Mouse (Mus musculus): ENCODE measurements around the gene Agap2.

Agap2 gene

GRCm38 (mm10) chr10:127134394-127135035 is 59.4 kb downstream of the Agap2 start:
- peak; percentile 59 for DNase-seq (ENCODE audit: low read depth, low spot score)

DNA sequence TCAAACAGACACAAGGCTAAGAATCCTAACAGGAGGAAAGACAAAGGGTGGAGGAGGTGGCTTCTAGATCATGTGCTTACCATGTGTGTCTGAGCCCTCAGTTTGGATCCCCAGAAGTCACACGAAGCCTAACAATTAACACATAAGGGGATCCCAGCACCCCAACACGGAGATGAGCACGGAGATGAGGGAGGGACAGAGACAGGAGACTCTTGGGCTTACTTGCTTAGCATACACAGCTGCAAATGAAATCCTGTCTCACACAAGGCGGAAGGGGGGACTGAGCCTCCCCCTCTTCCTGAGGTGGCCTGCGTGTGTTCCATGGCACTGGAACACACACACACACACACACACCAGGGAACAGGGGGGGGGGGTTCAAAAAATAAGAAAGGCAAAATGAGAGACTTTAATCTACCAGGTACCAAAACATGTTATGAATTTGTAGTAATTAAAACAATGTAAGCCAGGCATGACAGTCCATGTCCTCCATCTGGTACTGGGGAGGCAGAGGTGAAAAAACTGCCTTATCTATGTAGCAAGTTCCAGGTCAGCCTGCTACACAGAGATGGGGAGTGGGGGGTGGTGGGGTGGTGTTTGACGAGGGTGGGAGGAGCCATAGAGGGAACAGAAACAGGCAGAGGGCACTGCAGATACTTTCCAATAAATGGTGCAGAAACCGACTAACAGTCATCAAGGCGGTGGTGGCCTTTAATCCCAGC is 60.2 kb downstream of the Agap2 start:
- no peak for DNase-seq (ENCODE audit: low read depth, low spot score)

- DNase-seq (ENCODE audit: low read depth, low spot score): no peak
These were observed 61.4 kb downstream of the Agap2 start for GRCm38 (mm10) chr10:127136510-127136909.

DNA sequence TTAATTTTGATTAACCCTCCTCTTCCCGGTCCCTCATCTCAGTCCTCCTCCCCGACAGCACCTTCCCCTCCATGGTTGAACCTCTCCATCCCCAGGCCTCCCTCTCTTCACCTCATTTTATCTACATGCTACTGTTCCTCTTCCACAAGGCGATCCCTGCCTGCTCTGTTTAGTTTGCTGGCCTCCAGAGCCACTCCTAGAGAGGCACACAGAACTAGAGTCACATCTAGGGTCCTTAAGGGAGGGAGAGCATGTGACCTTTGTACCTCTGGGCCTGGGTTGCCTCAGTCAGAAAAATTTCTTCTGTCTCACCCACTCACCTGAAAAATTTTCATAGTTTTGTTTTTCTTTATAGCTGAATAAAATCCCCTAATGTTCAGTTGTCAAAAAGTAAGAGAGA is 62.8 kb downstream of the Agap2 start:
- DNase-seq (ENCODE audit: low read depth, low spot score): no peak

- no peak for DNase-seq (ENCODE audit: low read depth, low spot score)
These were observed 63.5 kb downstream of the Agap2 start for GRCm38 (mm10) chr10:127138328-127139141.

DNA sequence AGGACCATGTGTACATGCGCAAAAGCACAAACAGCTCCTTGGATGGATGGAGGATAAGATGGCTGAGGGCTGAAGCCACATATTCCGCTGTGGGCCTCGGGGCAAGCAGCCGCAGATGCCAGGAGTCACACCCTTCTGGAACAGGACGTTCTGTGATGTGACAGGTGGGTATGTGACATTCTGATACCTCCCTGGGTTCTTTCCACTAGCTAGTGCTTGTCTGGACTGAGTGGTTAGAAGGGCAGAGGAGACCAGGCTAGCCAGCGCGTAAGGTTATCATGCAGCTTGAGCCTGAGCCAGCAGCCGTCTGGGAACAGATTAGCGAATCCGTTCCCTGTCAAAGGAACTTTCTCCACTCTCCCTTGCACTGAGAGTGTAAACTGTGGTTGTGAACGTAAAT is 65.9 kb downstream of the Agap2 start:
- DNase-seq (ENCODE audit: low read depth, low spot score): no peak

DNA sequence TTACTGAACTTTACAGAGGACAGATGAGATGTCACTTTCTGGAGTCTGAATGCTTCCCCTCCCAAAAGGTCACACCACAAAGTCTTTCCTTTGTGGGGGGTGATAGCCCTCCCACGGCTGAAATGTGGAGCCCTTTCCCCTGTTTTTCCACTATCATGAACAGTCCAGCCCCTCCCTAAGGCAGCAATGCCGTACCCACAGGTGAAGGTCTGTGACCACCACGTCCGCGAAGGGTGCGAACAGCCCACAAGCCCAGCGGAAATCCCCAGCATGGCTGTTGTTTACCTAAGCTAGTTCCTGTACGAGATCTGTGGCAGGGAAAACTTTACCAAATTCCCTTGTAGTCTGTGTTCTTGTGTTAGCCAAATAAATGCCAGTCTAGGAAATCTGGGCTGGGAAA is 66.4 kb downstream of the Agap2 start:
- no peak for DNase-seq (ENCODE audit: low read depth, low spot score)

Data from 3T3-L1 (cell line).